Mouse (Mus musculus) megakaryocyte, adult 5-6 weeks (primary cell): ENCODE measurements at regions not wholly inside any gene's neighbourhood (a gene's known extent, or its start where the extent isn't known, plus 50 kb on each side); places are given as distances from the start of the nearest gene placed in this dataset.

Experiments
- ATAC-seq: 2 replicates; pipeline ENCODE4 v1.8.0; 2016; ENCODE audit warnings: mild to moderate bottlenecking, inconsistent platforms; ENCODE audit not compliant: poor library complexity, severe bottlenecking

- no peak for ATAC-seq
Observed at GRCm38 (mm10) chr1:143886014-143886413, 108.9 kb downstream of the Uchl5 start.

- ATAC-seq = no peak
Observed at GRCm38 (mm10) chr1:143881192-143881591, 104.1 kb downstream of the Uchl5 start.

GRCm38 (mm10) chr1:143879622-143880021 lies 102.5 kb downstream of the Uchl5 start:
- ATAC-seq = no peak

GRCm38 (mm10) chr1:143878266-143878665 lies 101.2 kb downstream of the Uchl5 start:
- no peak for ATAC-seq

GRCm38 (mm10) chr1:143860319-143860718 lies 83.2 kb downstream of the Uchl5 start:
- ATAC-seq = no peak

- ATAC-seq = no peak
Observed at GRCm38 (mm10) chr1:143858532-143858931, 81.5 kb downstream of the Uchl5 start.
